In the genomic region with DNA sequence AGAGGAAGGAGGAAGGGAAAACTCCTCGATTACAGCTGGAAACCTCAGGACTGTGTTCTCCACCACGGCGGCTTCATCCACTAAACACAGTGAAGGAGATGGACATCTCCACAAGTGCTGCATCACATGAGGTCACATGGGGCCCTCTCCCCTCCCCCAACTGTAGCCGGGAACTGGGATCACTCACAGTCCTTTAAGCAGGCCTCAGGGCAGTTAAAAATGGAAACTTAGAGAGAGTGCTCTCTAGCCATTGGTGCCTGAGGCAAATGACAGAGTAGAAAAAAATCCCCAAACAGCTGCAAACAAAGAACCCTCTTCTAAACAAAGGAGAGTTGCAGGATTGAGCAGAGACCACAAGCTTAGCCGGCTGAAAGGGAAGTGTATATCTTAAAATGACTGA, we compare ENCODE assay signal across 2 mouse cellular contexts.
TF ChIP-seq lines count a peak whose summit lies in the region.

No protein-coding gene starts in this region.

TF ChIP-seq in CH12.LX, 34 proteins besides CTCF, POLR2A, EP300 and RAD21 (continued from another document):
- TF ChIP-seq ZNF384 (IDR thresholded peaks at IDR 0.05; ENCODE audit: low read depth, low read length), result peak; percentile 87
- TF ChIP-seq NRF1 (IDR thresholded peaks at IDR 0.05; ENCODE audit: low read depth, low read length), result no peak
- TF ChIP-seq USF1 (IDR thresholded peaks at IDR 0.05; ENCODE audit: low read depth, low read length), result peak; percentile 67
- no peak for TF ChIP-seq TBP (conservative IDR thresholded peaks at IDR 0.05; ENCODE audit: low read depth, low read length)
- no peak for TF ChIP-seq PAX5 (IDR thresholded peaks at IDR 0.05; ENCODE audit: low read length)
- no peak for TF ChIP-seq KAT2A (IDR thresholded peaks at IDR 0.05; ENCODE audit: insufficient replicate concordance, low read length)
- no peak for TF ChIP-seq POLR2AphosphoS2 (IDR thresholded peaks at IDR 0.05; ENCODE audit: low read depth, low read length)
- TF ChIP-seq CHD2 (IDR thresholded peaks at IDR 0.05; ENCODE audit: low read length), result peak; percentile 77
- no peak for TF ChIP-seq ZMIZ1 (IDR thresholded peaks at IDR 0.05; ENCODE audit: low read depth, low read length)
- TF ChIP-seq TCF12 (IDR thresholded peaks at IDR 0.05; ENCODE audit: low read depth, low read length), result no peak
- TF ChIP-seq ZC3H11A (IDR thresholded peaks at IDR 0.05; ENCODE audit: low read depth, low read length), result no peak
- no peak for TF ChIP-seq MAZ (IDR thresholded peaks at IDR 0.05; ENCODE audit: low read depth, low read length)
- 0 out of 2 replicates have a peak, but pooled peaks have one; percentile 47 for TF ChIP-seq SIN3A (IDR thresholded peaks at IDR 0.05; ENCODE audit: low read length)
- TF ChIP-seq MEF2A (IDR thresholded peaks at IDR 0.05; ENCODE audit: borderline replicate concordance, low read depth, low read length), result peak; percentile 92
- no peak for TF ChIP-seq CHD1 (IDR thresholded peaks at IDR 0.05; ENCODE audit: low read depth, low read length)
- TF ChIP-seq RCOR1 (conservative IDR thresholded peaks at IDR 0.05; ENCODE audit: low read depth, low read length), result no peak
- TF ChIP-seq MAX (IDR thresholded peaks at IDR 0.05; ENCODE audit: low read length), result no peak
- no peak for TF ChIP-seq SMC3 (IDR thresholded peaks at IDR 0.05; ENCODE audit: low read depth, low read length)
- no peak for TF ChIP-seq ZKSCAN1 (IDR thresholded peaks at IDR 0.05; ENCODE audit: borderline replicate concordance, low read depth, low read length)
- TF ChIP-seq HCFC1 (IDR thresholded peaks at IDR 0.05; ENCODE audit: low read depth, low read length), result no peak
- TF ChIP-seq E2F4 (IDR thresholded peaks at IDR 0.05; ENCODE audit: insufficient replicate concordance, low read depth, low read length), result no peak
- 0 out of 2 replicates have a peak, but pooled peaks have one; percentile 11 for TF ChIP-seq MAFK (IDR thresholded peaks at IDR 0.05; ENCODE audit: insufficient replicate concordance, low read length)
- TF ChIP-seq BHLHE40 (IDR thresholded peaks at IDR 0.05; ENCODE audit: low read depth, low read length), result peak; percentile 56
- no peak for TF ChIP-seq MYC (IDR thresholded peaks at IDR 0.05; ENCODE audit: low read depth, low read length)
- 0 out of 2 replicates have a peak, but pooled peaks have one; percentile 45 for TF ChIP-seq MXI1 (IDR thresholded peaks at IDR 0.05; ENCODE audit: low read depth, low read length)
- no peak for TF ChIP-seq GABPA (IDR thresholded peaks at IDR 0.05; ENCODE audit: insufficient replicate concordance, low read depth, low read length)
- TF ChIP-seq IRF4 (IDR thresholded peaks at IDR 0.05; ENCODE audit: low read depth, low read length), result peak; percentile 71
- TF ChIP-seq ETS1 (conservative IDR thresholded peaks at IDR 0.05; ENCODE audit: low read depth, low read length), result peak; percentile 60
TF ChIP-seq in CH12.LX: peak in this region for 10.

TF ChIP-seq in ES-E14, 5 proteins besides CTCF, POLR2A, EP300 and RAD21 (continued from another document):
- TF ChIP-seq MAFK (IDR thresholded peaks at IDR 0.05; ENCODE audit: insufficient read depth, low read depth, low read length) (no peak), HCFC1 (IDR thresholded peaks at IDR 0.05; ENCODE audit: borderline replicate concordance, insufficient read depth, low read length) (no peak)
